Mouse (Mus musculus): ENCODE results near the gene Hps4.

The Hps4 gene

DNA sequence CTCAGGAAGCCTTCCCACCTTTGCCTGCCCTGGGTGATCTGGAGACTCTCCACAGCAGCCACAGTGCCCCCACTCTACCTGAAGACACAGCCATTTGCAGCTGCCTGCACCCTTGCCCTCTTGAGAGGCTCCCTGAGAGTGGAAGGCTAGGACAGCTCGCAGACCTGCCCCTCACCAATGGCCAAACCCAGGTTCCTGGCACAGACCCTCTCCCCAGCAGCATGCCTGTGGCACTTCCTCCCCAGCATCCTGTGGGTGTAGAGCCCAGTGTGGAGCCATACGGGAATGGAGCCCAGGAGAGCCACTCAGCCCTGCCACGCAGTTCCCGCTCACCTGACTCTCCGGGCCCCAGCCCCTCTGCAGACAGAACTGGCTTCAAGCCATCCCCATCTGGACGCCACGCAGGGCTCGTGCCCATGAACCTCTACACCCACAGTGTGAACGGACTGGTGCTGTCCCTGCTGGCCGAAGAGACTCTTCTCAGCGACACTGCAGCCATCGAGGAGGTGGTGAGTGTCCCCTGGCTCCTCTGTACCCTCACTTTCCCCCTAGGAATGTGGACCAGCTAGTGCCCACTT, 27.4 kb downstream of the Hps4 start:
- no peak for TF ChIP-seq GATA4 (IDR thresholded peaks at IDR 0.05; ENCODE audit: insufficient replicate concordance, low read length)

DNA sequence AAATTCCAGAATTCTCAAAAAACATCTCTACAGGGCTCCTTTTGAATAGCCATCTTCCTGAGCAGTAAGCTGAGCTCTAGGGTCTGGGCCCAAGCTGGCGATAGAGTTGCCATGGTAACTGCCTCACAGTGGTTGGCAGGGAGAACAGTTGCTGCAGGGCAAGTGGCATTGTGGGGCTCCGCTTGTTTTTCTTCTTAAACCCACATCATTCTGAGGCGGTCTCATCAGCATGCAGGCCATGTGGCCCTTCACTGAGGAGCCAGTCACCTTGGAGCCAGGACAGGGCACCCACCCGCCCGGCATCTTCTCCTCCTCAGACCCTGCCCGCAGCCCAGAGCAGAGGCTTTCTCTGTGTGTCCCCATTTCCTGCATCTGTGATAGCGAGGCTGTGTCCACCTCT, 29.1 kb downstream of the Hps4 start:
- no peak for TF ChIP-seq GATA4 (IDR thresholded peaks at IDR 0.05; ENCODE audit: insufficient replicate concordance, low read length)

DNA sequence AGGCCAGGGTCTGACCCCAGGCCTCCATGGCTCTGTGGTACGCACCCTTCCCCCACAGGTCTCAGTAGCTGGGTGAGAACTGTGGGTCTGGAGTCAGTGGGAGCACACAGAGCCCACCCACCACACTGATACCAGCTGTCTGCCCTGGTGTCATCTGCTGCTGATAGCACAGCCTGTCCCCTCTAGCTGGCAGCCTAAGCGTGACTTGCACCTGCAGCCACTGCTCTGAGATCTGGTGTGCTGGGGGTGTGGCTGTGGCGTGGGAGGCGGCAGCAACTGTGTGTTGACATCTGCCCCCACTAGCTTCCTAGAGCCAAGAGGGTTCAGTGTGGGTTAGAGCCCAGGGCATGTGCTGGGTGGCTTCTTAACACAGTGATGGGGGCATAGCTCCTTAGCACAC, 33.2 kb downstream of the Hps4 start:
- no peak for TF ChIP-seq GATA4 (IDR thresholded peaks at IDR 0.05; ENCODE audit: insufficient replicate concordance, low read length)

DNA sequence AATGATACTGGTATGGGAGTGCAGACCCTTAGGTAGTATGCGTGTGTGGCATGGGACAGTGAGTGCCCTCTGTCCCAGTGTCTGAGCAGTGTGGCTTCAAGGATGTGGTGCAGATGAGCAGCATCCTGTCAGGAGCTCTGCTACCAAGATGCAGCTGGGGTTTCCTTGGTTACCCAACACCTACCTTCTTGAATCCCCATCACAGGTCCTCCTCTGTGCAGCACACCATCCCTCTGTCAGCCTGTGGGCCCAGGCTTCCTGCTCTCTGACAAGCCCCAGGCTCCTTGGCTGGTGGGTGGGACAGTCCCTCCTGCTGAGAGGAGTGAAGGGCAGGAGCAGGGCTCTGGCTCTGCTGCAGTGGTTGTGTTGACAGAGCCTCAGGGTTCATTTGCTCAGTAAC, 34.5 kb downstream of the Hps4 start:
- TF ChIP-seq GATA4 (IDR thresholded peaks at IDR 0.05; ENCODE audit: insufficient replicate concordance, low read length) = no peak

- no peak for TF ChIP-seq GATA4 (IDR thresholded peaks at IDR 0.05; ENCODE audit: insufficient replicate concordance, low read length)
These were observed 35.8 kb downstream of the Hps4 start for GRCm38 (mm10) chr5:112378716-112379115.

DNA sequence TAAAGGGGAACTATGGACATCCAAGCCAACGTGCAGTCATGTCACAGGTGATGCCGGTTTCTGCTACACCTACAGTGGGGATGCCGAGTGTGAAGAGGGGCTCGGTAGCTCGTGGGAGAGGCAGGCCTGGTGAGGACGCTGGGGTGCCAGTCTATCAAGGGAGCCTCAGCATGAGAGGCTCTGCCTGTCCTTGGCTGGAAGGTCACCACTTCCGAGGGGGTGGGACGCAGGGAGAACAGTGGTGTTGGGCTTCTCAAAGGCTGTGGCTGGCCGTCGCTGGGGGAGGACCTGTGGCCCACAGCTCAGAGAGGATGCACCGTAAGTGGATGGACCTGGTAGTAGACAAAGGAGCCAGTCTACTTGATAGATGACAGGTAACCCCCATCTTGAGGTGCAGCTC, 38.3 kb downstream of the Hps4 start:
- TF ChIP-seq GATA4 (IDR thresholded peaks at IDR 0.05; ENCODE audit: insufficient replicate concordance, low read length) = no peak

- TF ChIP-seq GATA4 (IDR thresholded peaks at IDR 0.05; ENCODE audit: insufficient replicate concordance, low read length) = no peak
These were observed 39.2 kb downstream of the Hps4 start for GRCm38 (mm10) chr5:112382042-112382441.

DNA sequence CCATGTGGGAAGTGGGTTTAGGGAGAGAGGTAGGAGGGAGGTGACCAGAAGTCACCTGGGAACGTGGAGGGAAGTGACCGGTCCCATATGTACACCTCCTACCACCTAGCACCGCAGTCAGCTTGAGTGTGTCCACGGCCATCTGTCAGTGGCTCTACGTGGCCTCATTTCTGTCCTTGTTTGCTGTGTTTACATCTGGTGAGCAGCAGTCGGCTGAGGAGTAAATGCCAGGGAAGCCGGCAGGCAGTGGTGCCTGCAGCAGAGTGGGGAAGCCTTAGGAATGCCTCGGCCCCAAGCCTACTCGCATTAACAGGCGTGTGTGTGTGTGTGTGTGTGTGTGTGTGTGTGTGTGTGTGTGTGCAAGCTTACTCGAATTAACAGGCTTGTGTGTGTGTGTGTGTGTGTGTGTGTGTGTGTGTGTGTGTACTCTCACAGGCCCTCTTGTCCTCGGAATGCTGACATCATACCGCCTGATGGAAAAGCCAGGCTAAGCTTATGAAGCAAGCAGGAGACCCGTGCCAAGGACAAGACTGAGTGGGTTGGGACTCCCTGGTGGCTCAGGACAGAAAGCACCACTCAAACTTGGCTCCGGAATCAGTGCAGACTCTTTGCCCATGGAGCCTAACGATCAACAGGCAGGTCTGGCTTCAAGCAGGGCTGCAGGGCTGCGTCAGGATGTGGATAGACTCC, 39.9 kb downstream of the Hps4 start:
- no peak for TF ChIP-seq GATA4 (IDR thresholded peaks at IDR 0.05; ENCODE audit: insufficient replicate concordance, low read length)

DNA sequence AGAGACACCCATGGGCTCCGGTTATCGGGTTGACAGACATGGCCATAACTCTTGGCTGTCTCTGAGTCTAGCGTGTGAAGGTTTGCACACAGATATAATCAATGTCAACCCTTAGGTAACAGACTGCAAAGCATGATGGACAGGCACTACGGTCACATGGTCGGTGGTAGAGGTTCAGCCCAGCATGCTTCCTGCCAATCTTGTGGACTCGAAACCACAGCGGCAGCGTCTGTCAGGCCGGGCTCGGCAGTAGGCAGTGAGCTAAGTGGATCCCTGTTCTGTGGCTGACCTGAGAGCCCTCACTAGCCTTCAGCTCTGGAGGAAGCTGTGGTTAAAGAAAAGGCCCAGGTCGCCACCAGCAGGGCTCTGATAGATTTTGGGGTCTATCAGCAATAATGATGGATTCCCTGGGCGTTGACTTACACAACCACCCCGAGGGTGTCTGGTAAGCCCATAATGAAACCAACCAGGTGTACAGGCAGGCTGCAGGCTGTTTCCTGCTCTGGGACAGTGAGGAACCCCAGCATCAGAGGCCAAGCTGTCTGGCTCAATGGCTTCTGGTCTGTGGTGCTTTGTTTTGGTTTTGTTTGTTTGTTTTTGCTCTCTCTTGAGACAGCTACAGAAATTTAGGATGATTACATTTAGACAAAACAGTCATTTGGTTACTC, 42.1 kb downstream of the Hps4 start:
- no peak for TF ChIP-seq GATA4 (IDR thresholded peaks at IDR 0.05; ENCODE audit: insufficient replicate concordance, low read length)

DNA sequence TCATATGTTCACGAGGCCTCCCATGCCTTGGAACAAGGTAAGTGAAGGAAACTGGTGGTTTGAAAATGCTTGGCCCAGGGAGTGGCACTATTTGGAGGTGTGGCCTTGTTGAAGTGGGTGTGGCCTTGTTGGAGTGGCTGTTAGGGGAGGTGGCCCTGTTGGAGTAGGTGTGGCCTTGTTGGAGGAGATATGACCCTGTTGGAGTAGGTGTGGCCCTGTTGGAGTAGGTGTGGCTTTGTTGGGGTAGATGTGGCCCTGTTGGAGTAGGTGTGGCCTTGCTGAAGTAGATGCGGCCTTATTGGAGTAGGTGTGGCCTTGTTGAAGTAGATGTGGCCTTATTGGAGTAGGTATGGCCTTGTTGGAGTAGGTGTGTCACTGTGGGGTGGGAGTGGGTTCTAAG, 43.1 kb downstream of the Hps4 start:
- no peak for TF ChIP-seq GATA4 (IDR thresholded peaks at IDR 0.05; ENCODE audit: insufficient replicate concordance, low read length)

DNA sequence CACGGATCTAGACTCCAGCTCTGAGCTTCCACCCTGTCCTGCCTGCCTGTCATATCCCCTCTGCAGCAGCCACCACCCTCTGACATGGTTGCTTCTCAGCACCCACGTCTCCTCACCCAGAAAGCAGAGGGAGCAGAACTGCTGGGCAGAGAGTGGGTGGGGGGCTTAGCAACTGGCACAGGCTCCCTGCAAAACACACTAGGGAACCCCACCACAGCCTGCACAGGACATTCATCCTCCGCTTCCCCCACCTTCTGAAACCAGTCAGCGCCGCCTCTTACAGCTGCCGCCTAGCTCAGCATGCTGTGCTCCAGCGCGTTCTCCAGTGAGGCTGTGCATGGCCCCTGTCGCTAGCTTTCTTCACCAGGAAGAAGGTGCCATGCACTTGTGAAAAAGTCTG, 46.5 kb downstream of the Hps4 start:
- TF ChIP-seq GATA4 (IDR thresholded peaks at IDR 0.05; ENCODE audit: insufficient replicate concordance, low read length) = no peak

GRCm38 (mm10) chr5:112391002-112391401, 48.1 kb downstream of the Hps4 start:
- TF ChIP-seq GATA4 (IDR thresholded peaks at IDR 0.05; ENCODE audit: insufficient replicate concordance, low read length) = no peak

- TF ChIP-seq GATA4 (IDR thresholded peaks at IDR 0.05; ENCODE audit: insufficient replicate concordance, low read length) = no peak
These were observed 48.9 kb downstream of the Hps4 start for GRCm38 (mm10) chr5:112391676-112392323.

GRCm38 (mm10) chr5:112393741-112394414, 51.0 kb downstream of the Hps4 start:
- no peak for TF ChIP-seq GATA4 (IDR thresholded peaks at IDR 0.05; ENCODE audit: insufficient replicate concordance, low read length)

DNA sequence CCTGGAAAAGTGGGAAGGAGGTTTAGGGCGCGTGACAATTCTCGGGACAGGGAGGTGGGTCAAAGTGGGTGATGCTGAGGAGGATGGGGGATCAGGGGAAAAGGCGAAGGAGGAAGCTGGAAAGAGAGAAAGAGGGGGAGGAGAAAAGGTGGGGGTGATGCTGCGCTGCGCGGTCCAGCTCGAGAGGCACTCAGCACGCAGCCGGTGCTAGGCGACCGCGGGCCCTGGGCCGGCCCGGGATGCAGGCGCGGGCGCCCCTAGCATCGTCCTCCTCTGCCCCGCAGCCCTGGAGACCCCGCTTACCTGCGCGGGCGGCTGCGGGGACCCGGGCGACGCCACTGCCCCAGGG, 51.5 kb downstream of the Hps4 start:
- TF ChIP-seq GATA4 (IDR thresholded peaks at IDR 0.05; ENCODE audit: insufficient replicate concordance, low read length) = no peak
